9 mouse cellular contexts compared by ENCODE assay signal in genomic region chr5:105691645-105692044, GRCm38 (mm10). TPM values are rescaled to one million over a fixed set of nuclear protein-coding genes. Genes with fewer than 3 reads are reported as not detected.
DNase-seq lines count a peak whose midpoint lies in the region; ATAC-seq and TF ChIP-seq lines count a peak whose summit lies in the region.
"Had no signal": no experiment of that assay in that cellular context is flagged by ENCODE, and none has a peak within 500 bp of the region (broad histone marks: within the 10 kb centered on the region; RNA-seq: fewer than 3 reads in every experiment).

No protein-coding gene starts in this region.

- no peak overlapping the region for H3K4me2 ChIP-seq in hindbrain, embryonic 12.5 days (replicated peaks)
- H3K4me2 ChIP-seq: heart, embryonic 15.5 days had no signal

- DNase-seq in adrenal gland, postnatal 10 days = peak; percentile 52
- DNase-seq in adrenal gland, adult 8-10 months = no peak
- no peak for DNase-seq in layer of hippocampus, adult 2 months (ENCODE audit: low spot score in 2 of 2)
- DNase-seq in layer of hippocampus, adult 11-12 months (ENCODE audit: low spot score) = no peak
- DNase-seq in thymus, postnatal 0 days (ENCODE audit: low spot score) = peak; percentile 48
- DNase-seq in retina, embryonic 14.5 days (ENCODE audit: low spot score) = no peak

- H3K9ac ChIP-seq in hindbrain, embryonic 12.5 days = no peak overlapping the region
- H3K9ac ChIP-seq: heart, embryonic 15.5 days had no signal

- H3K27ac ChIP-seq in layer of hippocampus, adult 2 months = peak overlapping the region; percentile 48; the same call in 1 of the 2 replicates
- H3K27ac ChIP-seq in bone marrow, adult 2 months (ENCODE audit: control insufficient read depth, insufficient read depth, low read depth, low read length, poor library complexity) = no peak overlapping the region
- no peak overlapping the region for H3K27ac ChIP-seq in hindbrain, embryonic 12.5 days
- H3K27ac ChIP-seq: heart, embryonic 15.5 days had no signal

- H3K4me3 ChIP-seq in layer of hippocampus, adult 2 months = no peak overlapping the region
- no peak overlapping the region for H3K4me3 ChIP-seq in bone marrow, adult 2 months (replicated peaks; ENCODE audit: control insufficient read depth, low read depth, low read length)
- no peak overlapping the region for H3K4me3 ChIP-seq in hindbrain, embryonic 12.5 days
- H3K4me3 ChIP-seq: heart, embryonic 15.5 days had no signal

- H3K27me3 ChIP-seq in hindbrain, embryonic 12.5 days = no peaks in the 10 kb centered on the region
- H3K27me3 ChIP-seq: heart, embryonic 15.5 days had no signal

- TF ChIP-seq POLR2A in bone marrow, adult 2 months (IDR thresholded peaks at IDR 0.05; ENCODE audit: borderline replicate concordance, control insufficient read depth, low read depth, low read length) = no peak

- H3K4me1 ChIP-seq in bone marrow, adult 2 months (ENCODE audit: control insufficient read depth, insufficient read depth, low read length) = peaks cover 4% of the 10 kb centered on the region; the same call in 1 of the 2 replicates
- H3K4me1 ChIP-seq in hindbrain, embryonic 12.5 days = no peaks in the 10 kb centered on the region

- no peaks in the 10 kb centered on the region for H3K9me3 ChIP-seq in hindbrain, embryonic 12.5 days (replicated peaks)
- H3K9me3 ChIP-seq: heart, embryonic 15.5 days had no signal

- no peak for ATAC-seq in hindbrain, embryonic 12.5 days (ENCODE audit: low FRiP score)

- no peaks in the 10 kb centered on the region for H3K36me3 ChIP-seq in hindbrain, embryonic 12.5 days
- H3K36me3 ChIP-seq: heart, embryonic 15.5 days had no signal

- TF ChIP-seq CTCF in layer of hippocampus, adult 2 months (conservative IDR thresholded peaks at IDR 0.05) = peak; percentile 74
- TF ChIP-seq CTCF in bone marrow, adult 2 months (IDR thresholded peaks at IDR 0.05; ENCODE audit: control insufficient read depth, insufficient read depth, low read length) = peak; percentile 51

- 67% methylated on average over 7 of the region's 7 CpGs for WGBS in bone marrow, adult 2 months
- 79% methylated on average over 7 of the region's 7 CpGs for WGBS in hindbrain, embryonic 12.5 days

RNA-seq across cellular contexts. Expression of gene Lrrc8d, which starts 8.1 kb away (rescaled TPM):
- total RNA-seq in adrenal gland, postnatal 10 days (2021) = 10 to 100 TPM; 61.3 to 77.2 TPM
- 100 to 1,000 TPM; 129 to 144 (median 136) TPM for total RNA-seq in adrenal gland, adult 8-10 months (2022)
- 10 to 100 TPM; 49.9 to 52.7 TPM for total RNA-seq in layer of hippocampus, adult 2 months (2021)
- polyA plus RNA-seq in bone marrow, adult 2 months (2011; ENCODE audit: insufficient read depth, insufficient read length, low replicate concordance, missing spikeins) = 11.8 and 20.5 TPM in 2 replicates
- polyA plus RNA-seq in thymus, postnatal 0 days (2015; fragmentation: Nextera tagmentation; extraction: Ambion mirVana) = 11.1 and 11.3 TPM in 2 replicates
- polyA plus RNA-seq in hindbrain, embryonic 12.5 days (2016; fragmentation: Nextera tagmentation; extraction: Ambion mirVana) = 35.0 and 35.9 TPM in 2 replicates

Comparison
In these comparisons a context has a peak if more than half of its experiments do, and no peak if none do; other contexts are left out.
1. DNase-seq: peak in adrenal gland, postnatal 10 days (single experiment) and thymus, postnatal 0 days (single experiment); none in adrenal gland, adult 8-10 months (single experiment), layer of hippocampus, adult 2 months (0 of 2), layer of hippocampus, adult 11-12 months (single experiment) and retina, embryonic 14.5 days (single experiment).